Mouse (Mus musculus) liver, adult (tissue): ENCODE data around the gene Grk6.

Source experiments
- GATA4 ChIP-seq: IDR thresholded peaks from 2 replicates; pipeline ENCODE4 v1.6.1; 2014; ENCODE audit warnings: mild to moderate bottlenecking, low read length; ENCODE audit not compliant: insufficient replicate concordance

Gene Grk6

GRCm38 (mm10) chr13:55507877-55508276, 63.0 kb downstream of the Grk6 start:
- no peak for TF ChIP-seq GATA4

GRCm38 (mm10) chr13:55508531-55508930, 63.7 kb downstream of the Grk6 start:
- TF ChIP-seq GATA4 = no peak

GRCm38 (mm10) chr13:55510332-55510667, 65.4 kb downstream of the Grk6 start:
- TF ChIP-seq GATA4 = no peak
